Mouse (Mus musculus) testis, adult 2 months (tissue): Measurements from ENCODE around the gene Kat6b.

Experiments used
- CTCF ChIP-seq: fragments of 200-500 bp; IDR thresholded peaks from 2 replicates; pipeline ENCODE4 v1.5.1; 2012; ENCODE audit warnings: low read depth, mild to moderate bottlenecking, inconsistent platforms, low read length, moderate library complexity; ENCODE audit not compliant: control insufficient read depth, insufficient read depth, insufficient replicate concordance
- POLR2A ChIP-seq: fragments of 200-500 bp; IDR thresholded peaks from 2 replicates; pipeline ENCODE4 v1.6.1; 2012; ENCODE audit warnings: low read depth, mild to moderate bottlenecking, inconsistent platforms, low read length, moderate library complexity; ENCODE audit not compliant: control insufficient read depth

GRCm38 (mm10) chr14:21719646-21720383 lies 238.6 kb downstream of the Kat6b start:
- TF ChIP-seq POLR2A (no peak), CTCF (no peak)
